Mouse (Mus musculus): ENCODE measurements around the gene Fam120b. TPM values are rescaled to one million over a fixed set of nuclear protein-coding genes. Genes with fewer than 3 reads are reported as not detected.
A peak's percentile ranks its signal among the peaks of the same experiment; 100 is the strongest.

Fam120b gene
- polyA plus RNA-seq (2015; fragmentation: Nextera tagmentation; extraction: Ambion mirVana) = 47.2 and 50.8 TPM in 2 replicates

- Histone ChIP-seq H3K4me3 (peak within 1 kb of the TSS; percentile 72), H3K36me3 (replicated peaks) (no peaks in the 10 kb centered on the region), H3K27ac (peak within 1 kb of the TSS; percentile 85), H3K27me3 (replicated peaks) (0 out of 2 replicates have a peak, but pooled peaks cover 4% of the 10 kb centered on the region), H3K4me1 (peaks cover 30% of the 10 kb centered on the region), H3K9ac (peak within 1 kb of the TSS; percentile 94), H3K9me3 (no peaks in the 10 kb centered on the region), H3K4me2 (peak within 1 kb of the TSS; percentile 89)
- ATAC-seq (replicated peaks) = peak; percentile 99
- WGBS = under 1% methylated on average over 31 of the region's 31 CpGs
These were observed at the start of gene Fam120b for GRCm38 (mm10) chr17:15395997-15396675. Gene Fam120b, plus strand, starts transcription at chr17:15396202.

- H3K27ac ChIP-seq = no peak overlapping the region
- no peaks in the 10 kb centered on the region for H3K4me1 ChIP-seq
- WGBS = 73% methylated on average over 2 of the region's 2 CpGs
- no peak overlapping the region for H3K9ac ChIP-seq
- ATAC-seq (replicated peaks) = no peak
- no peaks in the 10 kb centered on the region for H3K9me3 ChIP-seq
- H3K36me3 ChIP-seq (replicated peaks) = no peaks in the 10 kb centered on the region
- H3K4me3 ChIP-seq = no peak overlapping the region
- H3K4me2 ChIP-seq = no peak overlapping the region
- no peaks in the 10 kb centered on the region for H3K27me3 ChIP-seq (replicated peaks)
These were observed 45.9 kb upstream of the Fam120b start for GRCm38 (mm10) chr17:15350152-15350551.

GRCm38 (mm10) chr17:15352869-15353610, 43.0 kb upstream of the Fam120b start:
- H3K4me2 ChIP-seq = no peak overlapping the region
- no peak for ATAC-seq (replicated peaks)
- H3K27ac ChIP-seq = no peak overlapping the region
- H3K4me3 ChIP-seq = no peak overlapping the region
- no peaks in the 10 kb centered on the region for H3K4me1 ChIP-seq
- H3K9ac ChIP-seq = no peak overlapping the region
- no peaks in the 10 kb centered on the region for H3K36me3 ChIP-seq (replicated peaks)
- 74% methylated on average over 10 of the region's 10 CpGs for WGBS
- H3K9me3 ChIP-seq = no peaks in the 10 kb centered on the region
- no peaks in the 10 kb centered on the region for H3K27me3 ChIP-seq (replicated peaks)

GRCm38 (mm10) chr17:15354006-15354405, 42.0 kb upstream of the Fam120b start:
- Histone ChIP-seq H3K4me1 (no peaks in the 10 kb centered on the region), H3K4me2 (no peak overlapping the region), H3K27ac (no peak overlapping the region), H3K27me3 (replicated peaks) (no peaks in the 10 kb centered on the region), H3K4me3 (no peak overlapping the region), H3K9ac (no peak overlapping the region), H3K36me3 (replicated peaks) (no peaks in the 10 kb centered on the region), H3K9me3 (no peaks in the 10 kb centered on the region)
- ATAC-seq (replicated peaks) = no peak
- WGBS = 90% methylated on average over 2 of the region's 2 CpGs

GRCm38 (mm10) chr17:15355072-15355471, 40.9 kb upstream of the Fam120b start:
- Histone ChIP-seq H3K4me1 (no peaks in the 10 kb centered on the region), H3K4me3 (no peak overlapping the region), H3K4me2 (no peak overlapping the region), H3K27ac (no peak overlapping the region), H3K9me3 (no peaks in the 10 kb centered on the region), H3K27me3 (replicated peaks) (no peaks in the 10 kb centered on the region), H3K9ac (no peak overlapping the region), H3K36me3 (replicated peaks) (no peaks in the 10 kb centered on the region)
- ATAC-seq (replicated peaks) = no peak
- 93% methylated on average over 3 of the region's 3 CpGs for WGBS

- H3K9ac ChIP-seq = no peak overlapping the region
These were observed 39.5 kb upstream of the Fam120b start for GRCm38 (mm10) chr17:15356526-15356925.

GRCm38 (mm10) chr17:15357071-15357470, 38.9 kb upstream of the Fam120b start:
- no peaks in the 10 kb centered on the region for H3K27me3 ChIP-seq (replicated peaks)
- H3K9ac ChIP-seq = no peak overlapping the region
- no peak overlapping the region for H3K27ac ChIP-seq
- H3K36me3 ChIP-seq (replicated peaks) = no peaks in the 10 kb centered on the region
- no peak for ATAC-seq (replicated peaks)
- 84% methylated on average over 3 of the region's 3 CpGs for WGBS
- no peaks in the 10 kb centered on the region for H3K9me3 ChIP-seq
- no peak overlapping the region for H3K4me3 ChIP-seq
- H3K4me1 ChIP-seq = no peaks in the 10 kb centered on the region
- no peak overlapping the region for H3K4me2 ChIP-seq

More at GRCm38 (mm10) chr17:15356526-15356925, 39.5 kb upstream of the Fam120b start:
- Histone ChIP-seq H3K27me3 (replicated peaks) (no peaks in the 10 kb centered on the region), H3K9me3 (no peaks in the 10 kb centered on the region), H3K4me1 (no peaks in the 10 kb centered on the region), H3K36me3 (replicated peaks) (no peaks in the 10 kb centered on the region), H3K27ac (no peak overlapping the region), H3K4me3 (no peak overlapping the region), H3K4me2 (no peak overlapping the region)
- WGBS = 95% methylated on average over 5 of the region's 5 CpGs
- no peak for ATAC-seq (replicated peaks)

- H3K9me3 ChIP-seq = no peaks in the 10 kb centered on the region
- H3K4me3 ChIP-seq = no peak overlapping the region
These were observed 32.3 kb upstream of the Fam120b start for GRCm38 (mm10) chr17:15363656-15364055.

GRCm38 (mm10) chr17:15365650-15366049, 30.4 kb upstream of the Fam120b start:
- Histone ChIP-seq H3K9me3 (no peaks in the 10 kb centered on the region), H3K4me3 (no peak overlapping the region), H3K4me1 (peaks cover 8% of the 10 kb centered on the region; the same call in 1 of the 2 replicates), H3K4me2 (no peak overlapping the region), H3K27ac (no peak overlapping the region), H3K9ac (no peak overlapping the region), H3K27me3 (replicated peaks) (no peaks in the 10 kb centered on the region), H3K36me3 (replicated peaks) (peaks cover 34% of the 10 kb centered on the region)
- ATAC-seq (replicated peaks) = no peak
- whole genome bisulfite sequencing = 83% methylated on average over 5 of the region's 5 CpGs

More at GRCm38 (mm10) chr17:15363656-15364055, 32.3 kb upstream of the Fam120b start:
- Histone ChIP-seq H3K27ac (no peak overlapping the region), H3K4me2 (no peak overlapping the region), H3K36me3 (replicated peaks) (peaks cover 24% of the 10 kb centered on the region), H3K9ac (no peak overlapping the region), H3K27me3 (replicated peaks) (no peaks in the 10 kb centered on the region), H3K4me1 (no peaks in the 10 kb centered on the region)
- 86% methylated on average over 3 of the region's 3 CpGs for WGBS
- ATAC-seq (replicated peaks) = no peak

- H3K27ac ChIP-seq = no peak overlapping the region
- no peak overlapping the region for H3K9ac ChIP-seq
- WGBS = 91% methylated on average over 14 of the region's 14 CpGs
- no peaks in the 10 kb centered on the region for H3K27me3 ChIP-seq (replicated peaks)
- H3K4me3 ChIP-seq = no peak overlapping the region
- ATAC-seq (replicated peaks) = no peak
- peaks cover 38% of the 10 kb centered on the region for H3K36me3 ChIP-seq (replicated peaks)
- H3K4me2 ChIP-seq = no peak overlapping the region
- peaks cover 44% of the 10 kb centered on the region for H3K4me1 ChIP-seq
- no peaks in the 10 kb centered on the region for H3K9me3 ChIP-seq
These were observed 25.6 kb upstream of the Fam120b start for GRCm38 (mm10) chr17:15370401-15370800.

GRCm38 (mm10) chr17:15371967-15372835, 23.8 kb upstream of the Fam120b start:
- H3K27me3 ChIP-seq (replicated peaks) = no peaks in the 10 kb centered on the region
- H3K27ac ChIP-seq = no peak overlapping the region
- H3K36me3 ChIP-seq (replicated peaks) = peaks cover 26% of the 10 kb centered on the region
- ATAC-seq (replicated peaks) = no peak
- peak overlapping the region; percentile 84 for H3K9ac ChIP-seq
- H3K9me3 ChIP-seq = no peaks in the 10 kb centered on the region
- peaks cover 49% of the 10 kb centered on the region for H3K4me1 ChIP-seq
- peak overlapping the region; percentile 95 for H3K4me2 ChIP-seq
- 14% methylated on average over 17 of the region's 17 CpGs for whole genome bisulfite sequencing
- H3K4me3 ChIP-seq = peak overlapping the region; percentile 75

All from midbrain, embryonic 15.5 days (tissue).